Mouse (Mus musculus) G1E (cell line): ENCODE data around the gene Son.

Source experiments
- CTCF ChIP-seq: IDR thresholded peaks from 2 replicates; pipeline ENCODE4 v1.5.1; 2012; ENCODE audit warnings: low read depth, low read length, inconsistent platforms, mixed read lengths
- POLR2AphosphoS5 ChIP-seq: IDR thresholded peaks from 2 replicates; pipeline ENCODE4 v1.6.1; 2012; ENCODE audit warnings: low read depth, low read length, inconsistent platforms; ENCODE audit not compliant: insufficient replicate concordance

GRCm38 (mm10) chr16:91724247-91724646 is 76.9 kb downstream of the Son start:
- TF ChIP-seq CTCF (peak; percentile 50; the same call in 1 of the 2 replicates), POLR2AphosphoS5 (no peak)
